Mouse (Mus musculus): ENCODE measurements at regions not wholly inside any gene's neighbourhood (a gene's known extent, or its start where the extent isn't known, plus 50 kb on each side); places are given as distances from the start of the nearest gene placed in this dataset.
"Not testable (repeated sequence)": the region's sequence is repeated elsewhere in the genome, so short reads cannot be mapped to it uniquely, and the experiment has no call there.

DNA sequence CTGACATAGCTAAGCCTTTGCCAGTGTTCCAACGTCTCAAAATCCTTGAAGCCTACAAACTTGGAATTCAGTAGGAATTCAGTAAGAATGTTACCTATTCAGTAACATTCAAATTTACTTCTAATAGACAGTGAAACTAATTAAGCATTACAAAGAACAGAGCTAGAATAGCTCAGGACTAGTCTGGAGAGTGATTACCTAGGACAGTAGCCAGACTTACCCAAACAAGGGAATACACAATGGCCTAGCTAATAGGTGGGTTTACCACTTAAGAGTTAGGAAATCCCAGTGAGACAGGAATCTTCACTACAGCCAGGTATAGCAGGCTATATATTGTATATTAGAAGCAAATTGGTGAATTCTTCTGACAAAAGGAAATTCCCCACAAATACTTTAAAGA lies 182.4 kb downstream of the Rab10 start:
- H3K27ac ChIP-seq; H3K4me3 ChIP-seq; H3K9ac ChIP-seq (ENCODE audit: low read depth, low read length); DNase-seq; H3K36me3 ChIP-seq (ENCODE audit: control insufficient read depth, insufficient read depth, low read length); H3K79me2 ChIP-seq (replicated peaks; ENCODE audit: control insufficient read depth, insufficient read depth, low read length); H3K4me1 ChIP-seq (ENCODE audit: control insufficient read depth, insufficient read depth, low read length); H3K27me3 ChIP-seq (ENCODE audit: control insufficient read depth, insufficient read depth, low read length); intact Hi-C loops (cut with DNase I): not testable (repeated sequence)
- WGBS = 56% methylated on average over 1 of the region's 1 CpGs

DNA sequence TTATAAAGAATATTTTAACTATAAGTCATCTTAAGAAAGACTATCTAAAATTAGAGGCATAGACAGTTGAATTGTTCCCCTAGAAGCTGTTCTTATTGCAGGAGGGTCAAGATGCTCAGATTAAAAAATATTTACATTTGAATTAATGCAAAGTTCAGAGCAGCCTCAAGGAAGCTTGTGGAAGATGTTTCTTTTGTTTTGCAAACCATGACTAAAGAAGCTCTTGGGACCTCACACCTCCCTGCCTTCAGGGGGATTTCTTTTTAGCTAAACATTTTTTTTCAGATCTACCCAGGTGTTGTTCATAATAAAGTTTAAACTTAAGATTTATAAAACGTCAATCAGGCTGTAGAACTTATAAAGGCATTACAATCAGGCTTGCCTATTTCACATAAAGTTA lies 185.7 kb downstream of the Rab10 start:
- Histone ChIP-seq H3K9ac (ENCODE audit: low read depth, low read length) (no peak overlapping the region), H3K27ac (no peak overlapping the region), H3K4me1 (ENCODE audit: control insufficient read depth, insufficient read depth, low read length) (no peaks in the 10 kb centered on the region), H3K4me3 (no peak overlapping the region), H3K79me2 (replicated peaks; ENCODE audit: control insufficient read depth, insufficient read depth, low read length) (no peaks in the 10 kb centered on the region), H3K36me3 (ENCODE audit: control insufficient read depth, insufficient read depth, low read length) (no peaks in the 10 kb centered on the region), H3K27me3 (ENCODE audit: control insufficient read depth, insufficient read depth, low read length) (no peaks in the 10 kb centered on the region)
- intact Hi-C loops (cut with DNase I) = no loop called here
- DNase-seq = no peak
- TF ChIP-seq CTCF (IDR thresholded peaks at IDR 0.05) (no peak), POLR2A (IDR thresholded peaks at IDR 0.05; ENCODE audit: insufficient read depth, low read depth, low read length) (no peak), EP300 (IDR thresholded peaks at IDR 0.05; ENCODE audit: insufficient read depth, low read depth, low read length) (no peak)
- 40% methylated on average over 1 of the region's 1 CpGs for WGBS

GRCm38 (mm10) chr12:3110589-3110988 lies 199.2 kb downstream of the Rab10 start:
- H3K79me2 ChIP-seq (replicated peaks; ENCODE audit: control insufficient read depth, insufficient read depth, low read length); H3K27me3 ChIP-seq (ENCODE audit: control insufficient read depth, insufficient read depth, low read length); H3K4me1 ChIP-seq (ENCODE audit: control insufficient read depth, insufficient read depth, low read length); H3K4me3 ChIP-seq; DNase-seq; intact Hi-C loops (cut with DNase I); H3K27ac ChIP-seq; H3K9ac ChIP-seq (ENCODE audit: low read depth, low read length); H3K36me3 ChIP-seq (ENCODE audit: control insufficient read depth, insufficient read depth, low read length): not testable (repeated sequence)
- 60% methylated on average over 11 of the region's 11 CpGs for WGBS

DNA sequence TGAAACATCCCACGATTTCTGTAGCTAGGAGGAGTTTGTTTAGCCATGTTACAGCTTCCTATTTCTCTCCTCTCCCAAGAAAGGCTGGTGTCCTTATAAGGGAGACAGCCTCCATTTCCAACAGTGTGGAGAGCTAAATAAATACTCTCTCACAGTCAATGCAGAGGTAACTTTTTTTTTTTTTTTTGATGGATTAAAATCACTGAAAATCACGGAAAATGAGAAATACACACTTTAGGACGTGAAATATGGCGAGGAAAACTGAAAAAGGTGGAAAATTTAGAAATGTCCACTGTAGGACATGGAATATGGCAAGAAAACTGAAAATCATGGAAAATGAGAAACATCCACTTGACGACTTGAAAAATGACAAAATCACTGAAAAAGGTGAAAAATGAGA lies 200.1 kb downstream of the Rab10 start:
- DNase-seq = peak in 1 of 2 experiments; percentile 15

DNA sequence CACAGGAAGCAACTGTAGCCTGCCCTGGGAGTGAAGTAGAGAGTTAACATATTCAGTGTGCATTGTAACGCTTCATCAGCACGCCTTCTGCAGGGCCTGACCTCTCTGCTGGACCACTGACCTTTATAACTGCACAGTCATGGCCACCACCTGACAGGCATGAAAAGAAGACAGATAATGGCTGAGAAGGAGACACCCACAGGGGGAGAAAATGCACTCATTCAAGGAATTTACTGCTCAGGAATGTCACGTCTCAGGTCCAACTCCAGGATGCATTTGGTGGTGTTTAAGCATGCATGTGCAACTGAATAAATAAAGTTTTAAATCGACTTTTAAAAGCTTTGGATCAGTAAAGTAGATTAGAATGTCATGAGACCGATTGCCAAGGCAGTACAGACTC lies 207.8 kb downstream of the Rab10 start:
- H3K9ac ChIP-seq (ENCODE audit: low read depth, low read length); H3K4me3 ChIP-seq; DNase-seq; intact Hi-C loops (cut with DNase I); H3K27me3 ChIP-seq (ENCODE audit: control insufficient read depth, insufficient read depth, low read length); H3K79me2 ChIP-seq (replicated peaks; ENCODE audit: control insufficient read depth, insufficient read depth, low read length); H3K36me3 ChIP-seq (ENCODE audit: control insufficient read depth, insufficient read depth, low read length); H3K4me1 ChIP-seq (ENCODE audit: control insufficient read depth, insufficient read depth, low read length); H3K27ac ChIP-seq: not testable (repeated sequence)
- 58% methylated on average over 5 of the region's 5 CpGs for WGBS

More for the DNA sequence above, 200.1 kb downstream of the Rab10 start:
- H3K9ac ChIP-seq (ENCODE audit: low read depth, low read length); H3K4me3 ChIP-seq; H3K27ac ChIP-seq; H3K27me3 ChIP-seq (ENCODE audit: control insufficient read depth, insufficient read depth, low read length); intact Hi-C loops (cut with DNase I); H3K79me2 ChIP-seq (replicated peaks; ENCODE audit: control insufficient read depth, insufficient read depth, low read length); H3K4me1 ChIP-seq (ENCODE audit: control insufficient read depth, insufficient read depth, low read length); H3K36me3 ChIP-seq (ENCODE audit: control insufficient read depth, insufficient read depth, low read length): not testable (repeated sequence)
- WGBS = 80% methylated on average over 5 of the region's 5 CpGs

DNA sequence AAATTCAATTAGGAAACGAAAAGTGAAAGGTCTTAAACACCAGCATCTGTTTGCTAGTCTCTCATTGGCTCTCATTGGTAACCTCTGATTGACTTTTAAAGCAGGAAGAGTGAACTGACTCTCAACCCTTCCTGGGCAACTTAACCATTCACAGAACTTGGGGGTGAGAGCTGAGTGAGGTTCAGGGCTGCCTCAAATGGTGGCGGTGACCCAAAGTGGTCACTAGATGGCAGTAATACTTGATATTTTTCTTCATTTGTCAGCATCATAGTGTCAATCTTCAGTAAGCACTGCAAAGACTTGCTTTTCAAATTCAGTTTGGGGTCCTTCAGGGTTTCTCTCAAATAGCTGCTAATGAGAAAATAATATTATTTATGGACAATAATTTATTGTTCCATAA lies 211.6 kb downstream of the Rab10 start:
- not testable (repeated sequence) for H3K79me2 ChIP-seq (replicated peaks; ENCODE audit: control insufficient read depth, insufficient read depth, low read length); H3K9ac ChIP-seq (ENCODE audit: low read depth, low read length); H3K36me3 ChIP-seq (ENCODE audit: control insufficient read depth, insufficient read depth, low read length); H3K4me1 ChIP-seq (ENCODE audit: control insufficient read depth, insufficient read depth, low read length); H3K27me3 ChIP-seq (ENCODE audit: control insufficient read depth, insufficient read depth, low read length); H3K27ac ChIP-seq; H3K4me3 ChIP-seq
- peak; percentile 34 to 53 for DNase-seq
- TF ChIP-seq CTCF (IDR thresholded peaks at IDR 0.05) = peak; percentile 71
- intact Hi-C loops (cut with DNase I) = loop anchor here (2.0 kb wide), 2 partner anchors 261 to 293 kb away; no protein-coding TSS in a partner anchor
- WGBS = 19% methylated on average over 2 of the region's 2 CpGs

GRCm38 (mm10) chr12:3094509-3094908 lies 215.3 kb downstream of the Rab10 start:
- H3K9ac ChIP-seq (ENCODE audit: low read depth, low read length) = no peak overlapping the region
- DNase-seq = no peak
- no peak overlapping the region for H3K27ac ChIP-seq
- WGBS = 92% methylated on average over 5 of the region's 5 CpGs
- TF ChIP-seq CTCF (IDR thresholded peaks at IDR 0.05) = no peak
- no peak for TF ChIP-seq EP300 (IDR thresholded peaks at IDR 0.05; ENCODE audit: insufficient read depth, low read depth, low read length)
- TF ChIP-seq POLR2A (IDR thresholded peaks at IDR 0.05; ENCODE audit: insufficient read depth, low read depth, low read length) = no peak
- H3K27me3 ChIP-seq (ENCODE audit: control insufficient read depth, insufficient read depth, low read length) = no peaks in the 10 kb centered on the region
- no peaks in the 10 kb centered on the region for H3K36me3 ChIP-seq (ENCODE audit: control insufficient read depth, insufficient read depth, low read length)
- intact Hi-C loops (cut with DNase I) = no loop called here
- H3K4me1 ChIP-seq (ENCODE audit: control insufficient read depth, insufficient read depth, low read length) = no peaks in the 10 kb centered on the region
- H3K79me2 ChIP-seq (replicated peaks; ENCODE audit: control insufficient read depth, insufficient read depth, low read length) = no peaks in the 10 kb centered on the region
- no peak overlapping the region for H3K4me3 ChIP-seq

DNA sequence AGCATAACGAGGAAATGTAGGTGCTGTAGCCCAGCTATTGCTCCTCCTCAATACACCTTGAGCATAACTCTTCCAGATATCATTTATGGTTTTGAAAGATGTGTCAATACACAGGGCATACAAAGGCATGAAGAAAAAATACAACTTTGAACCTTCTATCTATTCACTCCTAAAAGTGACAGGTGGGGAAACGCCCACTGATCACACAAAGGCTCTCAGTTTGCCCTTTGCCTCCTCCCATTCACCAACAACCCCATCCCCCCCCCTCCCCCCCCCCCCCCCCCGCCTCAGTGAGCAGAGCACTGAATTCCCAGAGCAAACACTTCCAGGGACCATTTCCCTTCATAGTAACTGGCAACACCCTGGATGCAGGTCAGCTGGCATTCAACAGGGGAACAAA lies 216.8 kb downstream of the Rab10 start:
- H3K27ac ChIP-seq; H3K9ac ChIP-seq (ENCODE audit: low read depth, low read length); H3K79me2 ChIP-seq (replicated peaks; ENCODE audit: control insufficient read depth, insufficient read depth, low read length); H3K27me3 ChIP-seq (ENCODE audit: control insufficient read depth, insufficient read depth, low read length); H3K4me3 ChIP-seq; intact Hi-C loops (cut with DNase I); H3K36me3 ChIP-seq (ENCODE audit: control insufficient read depth, insufficient read depth, low read length); H3K4me1 ChIP-seq (ENCODE audit: control insufficient read depth, insufficient read depth, low read length); DNase-seq: not testable (repeated sequence)
- 41% methylated on average over 2 of the region's 3 CpGs for WGBS

GRCm38 (mm10) chr12:3049546-3049945 lies 260.2 kb downstream of the Rab10 start:
- H3K27me3 ChIP-seq (ENCODE audit: control insufficient read depth, insufficient read depth, low read length); H3K79me2 ChIP-seq (replicated peaks; ENCODE audit: control insufficient read depth, insufficient read depth, low read length); H3K27ac ChIP-seq; intact Hi-C loops (cut with DNase I); H3K4me1 ChIP-seq (ENCODE audit: control insufficient read depth, insufficient read depth, low read length); H3K4me3 ChIP-seq; DNase-seq; H3K9ac ChIP-seq (ENCODE audit: low read depth, low read length); H3K36me3 ChIP-seq (ENCODE audit: control insufficient read depth, insufficient read depth, low read length): not testable (repeated sequence)
- 55% methylated on average over 5 of the region's 5 CpGs for WGBS

- intact Hi-C loops (cut with DNase I); H3K9ac ChIP-seq (ENCODE audit: low read depth, low read length); H3K4me1 ChIP-seq (ENCODE audit: control insufficient read depth, insufficient read depth, low read length); H3K27ac ChIP-seq; H3K4me3 ChIP-seq; H3K27me3 ChIP-seq (ENCODE audit: control insufficient read depth, insufficient read depth, low read length); H3K79me2 ChIP-seq (replicated peaks; ENCODE audit: control insufficient read depth, insufficient read depth, low read length); H3K36me3 ChIP-seq (ENCODE audit: control insufficient read depth, insufficient read depth, low read length); DNase-seq: not testable (repeated sequence)
- WGBS = 85% methylated on average over 16 of the region's 16 CpGs
Measured at GRCm38 (mm10) chr12:3018446-3018845, 291.3 kb downstream of the Rab10 start.
